Mouse (Mus musculus) testis, postnatal 10 days (tissue): ENCODE data around the gene Mllt6.

ENCODE experiments used
- DNase-seq: peaks from one replicate; pipeline ENCODE4 v3.0.0; 2021; ENCODE audit warnings: low spot score

Gene Mllt6

GRCm38 (mm10) chr11:97668160-97668559 is 4.9 kb downstream of the Mllt6 start:
- DNase-seq, result no peak

- DNase-seq, result peak; percentile 86
Measured at GRCm38 (mm10) chr11:97669268-97669667, 6.1 kb downstream of the Mllt6 start.

DNA sequence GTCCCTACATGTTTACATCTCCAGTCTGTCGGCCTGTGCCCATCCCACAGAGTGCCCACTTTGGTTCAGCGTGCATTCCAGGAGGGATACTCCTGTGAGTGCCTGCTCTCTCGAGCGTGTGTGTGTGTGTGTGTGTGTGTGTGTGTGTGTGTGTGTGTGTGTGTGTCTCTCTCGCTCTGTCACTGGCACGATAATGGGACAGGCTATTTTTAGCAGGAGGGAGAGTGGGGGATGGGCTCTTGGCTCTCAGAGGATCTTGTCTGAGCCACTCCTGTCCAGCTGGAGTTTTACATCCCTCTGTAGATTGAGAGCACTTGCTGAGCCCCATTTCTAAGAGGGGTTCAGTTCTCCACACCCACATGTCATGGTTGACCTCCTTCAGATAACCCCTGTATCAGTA is 6.6 kb downstream of the Mllt6 start:
- DNase-seq, result peak; percentile 85

GRCm38 (mm10) chr11:97670234-97671176 is 7.3 kb downstream of the Mllt6 start:
- DNase-seq, result peak; percentile 58

DNA sequence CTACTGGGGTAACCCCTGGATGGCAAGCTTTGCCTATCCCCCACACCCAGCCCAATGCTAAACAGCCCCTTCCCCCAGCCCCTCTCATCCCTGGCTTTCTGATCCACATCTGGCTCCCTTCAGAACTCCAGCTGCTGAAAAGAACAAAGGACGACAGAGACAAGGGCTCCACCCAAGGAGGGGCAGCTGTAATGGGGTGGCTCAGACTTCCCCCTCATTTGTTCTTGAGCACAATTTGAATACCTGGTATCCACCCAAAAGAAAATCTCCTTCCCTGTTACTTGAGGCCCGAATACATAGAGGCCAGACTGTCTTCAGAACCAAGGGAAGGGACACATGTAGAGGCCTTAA is 7.9 kb downstream of the Mllt6 start:
- no peak for DNase-seq

GRCm38 (mm10) chr11:97673148-97673547 is 9.9 kb downstream of the Mllt6 start:
- no peak for DNase-seq

DNA sequence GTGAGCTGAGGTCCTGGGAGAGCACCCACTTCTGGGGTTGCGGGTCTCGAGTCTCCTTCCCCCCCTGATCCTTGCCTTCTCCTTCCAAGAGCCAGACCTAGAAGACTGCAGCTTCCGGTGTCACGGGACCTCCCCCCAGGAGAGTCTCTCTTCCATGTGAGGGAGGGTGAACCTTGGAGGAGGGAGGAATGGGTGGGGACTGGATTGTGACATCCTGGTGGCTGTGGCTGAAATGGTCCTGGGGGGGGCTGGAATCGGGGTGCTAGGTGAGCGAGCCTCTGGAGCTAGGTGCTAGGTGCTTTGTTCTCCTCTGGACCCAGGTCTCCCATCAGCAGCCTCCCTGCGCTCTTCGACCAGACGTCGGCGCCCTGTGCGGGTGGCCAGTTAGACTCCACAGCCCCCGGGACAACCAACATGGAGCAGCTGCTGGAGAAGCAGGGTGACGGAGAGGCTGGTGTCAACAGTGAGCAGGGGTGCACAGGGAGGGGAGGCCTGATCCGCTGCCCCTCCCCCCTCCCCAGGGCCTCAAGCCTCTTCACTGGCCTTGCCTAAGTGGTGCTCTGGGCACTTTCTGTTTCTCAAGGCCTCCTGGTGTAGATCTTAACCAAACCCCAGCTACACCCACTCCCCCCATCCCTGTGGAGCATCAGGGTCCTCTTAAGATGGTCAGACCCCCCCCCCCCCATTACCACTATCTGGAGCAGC is 13.0 kb downstream of the Mllt6 start:
- no peak for DNase-seq

GRCm38 (mm10) chr11:97677381-97677780 is 14.2 kb downstream of the Mllt6 start:
- no peak for DNase-seq

DNA sequence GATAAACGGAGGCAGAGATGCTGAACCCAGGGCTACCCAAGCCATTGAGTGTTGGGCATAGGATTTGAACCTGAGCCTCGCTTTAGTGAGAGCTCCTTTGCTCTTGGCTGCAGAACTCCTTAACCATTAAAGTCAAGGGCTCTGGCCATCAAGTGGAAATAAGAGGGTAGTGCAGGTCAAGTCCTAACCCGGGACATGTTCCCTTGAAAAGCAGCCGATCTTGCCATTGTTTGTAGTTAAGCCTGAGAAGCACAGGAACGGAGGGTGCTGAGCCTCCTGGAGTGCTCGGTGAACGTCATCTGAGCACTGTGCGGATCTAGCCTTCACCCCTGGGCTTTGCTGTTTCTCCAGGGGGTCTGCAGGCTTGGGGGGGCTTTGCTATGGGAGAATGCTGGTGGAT is 14.6 kb downstream of the Mllt6 start:
- DNase-seq, result no peak

- no peak for DNase-seq
Measured at GRCm38 (mm10) chr11:97678301-97678700, 15.1 kb downstream of the Mllt6 start.

DNA sequence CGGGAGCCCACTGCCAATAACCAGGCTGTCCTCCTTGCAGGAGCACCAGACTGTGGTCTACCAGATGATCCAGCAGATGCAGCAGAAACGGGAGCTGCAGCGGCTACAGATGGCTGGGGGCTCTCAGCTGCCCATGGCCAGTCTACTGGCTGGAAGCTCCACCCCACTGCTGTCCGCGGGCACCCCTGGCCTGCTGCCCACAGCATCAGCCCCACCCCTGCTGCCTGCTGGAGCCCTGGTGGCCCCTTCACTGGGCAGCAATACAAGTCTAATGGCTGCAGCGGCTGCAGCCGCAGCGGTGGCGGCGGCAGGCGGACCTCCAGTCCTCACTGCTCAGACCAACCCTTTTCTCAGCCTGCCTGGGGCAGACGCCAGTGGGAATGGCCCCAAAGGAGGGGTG is 17.2 kb downstream of the Mllt6 start:
- no peak for DNase-seq

DNA sequence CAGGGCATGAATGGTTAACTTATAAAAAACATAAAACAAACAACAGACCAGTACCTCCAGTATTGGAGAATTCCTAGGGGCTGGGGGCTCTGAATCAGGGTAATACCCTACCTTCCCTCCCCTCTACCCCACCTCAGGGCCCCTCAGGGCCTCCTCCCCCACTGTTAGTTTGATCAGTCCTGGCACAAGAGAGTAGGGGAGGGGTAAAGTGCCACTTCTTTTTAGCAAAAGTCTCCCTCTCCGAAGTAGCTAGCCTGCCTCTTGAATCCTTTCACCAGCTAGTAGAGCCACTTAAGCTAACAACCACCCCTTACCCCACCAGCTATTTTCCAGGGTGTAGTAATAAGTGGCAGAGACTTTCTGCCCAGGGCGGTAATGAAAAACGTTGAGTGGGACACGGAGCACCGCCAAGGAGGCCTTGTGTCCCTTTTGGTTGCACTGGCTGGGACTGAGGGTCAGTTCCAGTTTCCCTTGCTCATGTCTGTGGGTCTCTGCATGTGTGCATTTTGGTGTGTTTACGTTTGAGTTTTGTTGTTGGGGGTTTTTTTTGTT is 19.4 kb downstream of the Mllt6 start:
- no peak for DNase-seq

- no peak for DNase-seq
Measured at GRCm38 (mm10) chr11:97684063-97684680, 21.0 kb downstream of the Mllt6 start.

GRCm38 (mm10) chr11:97684766-97685165 is 21.6 kb downstream of the Mllt6 start:
- DNase-seq, result no peak

DNA sequence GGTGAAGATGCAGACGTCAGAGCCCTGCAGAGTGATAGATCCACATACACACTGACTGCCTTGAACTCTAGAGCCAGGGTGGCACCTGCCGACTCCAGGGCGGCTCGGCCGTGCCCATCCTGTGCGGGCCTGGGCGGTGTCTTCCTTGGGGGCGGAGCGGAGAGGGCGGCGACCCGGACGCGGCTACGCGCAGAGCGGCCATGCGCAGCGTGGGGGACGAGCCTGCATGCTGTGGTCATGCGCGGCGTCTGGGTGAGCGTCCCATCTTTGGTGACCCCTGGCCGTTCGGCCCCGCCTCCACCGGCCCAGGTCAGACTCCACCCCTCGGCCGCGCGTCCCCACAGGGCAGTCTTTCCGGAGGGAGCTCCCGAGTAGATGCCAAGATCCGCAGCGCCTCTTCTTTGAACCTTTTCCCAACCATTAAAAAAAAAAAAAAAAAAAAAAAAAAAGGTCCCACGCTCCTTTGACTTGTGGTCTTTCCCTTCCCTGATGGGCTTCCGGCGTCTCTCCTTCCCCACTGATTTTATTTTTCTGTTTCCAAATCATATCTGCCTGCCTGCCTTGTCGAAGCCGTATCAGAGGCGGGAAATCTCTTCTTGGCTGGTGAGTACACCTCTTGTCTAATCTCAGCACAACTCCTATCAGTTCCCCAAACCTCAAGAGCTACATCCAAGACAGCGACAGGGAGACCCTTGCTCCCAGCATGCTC is 22.6 kb downstream of the Mllt6 start, which contains the start of gene Cisd3:
Gene Cisd3 (plus strand): TSS at position 214 of the 709 bp plus-strand sequence.
- DNase-seq, result peak; percentile 92

DNA sequence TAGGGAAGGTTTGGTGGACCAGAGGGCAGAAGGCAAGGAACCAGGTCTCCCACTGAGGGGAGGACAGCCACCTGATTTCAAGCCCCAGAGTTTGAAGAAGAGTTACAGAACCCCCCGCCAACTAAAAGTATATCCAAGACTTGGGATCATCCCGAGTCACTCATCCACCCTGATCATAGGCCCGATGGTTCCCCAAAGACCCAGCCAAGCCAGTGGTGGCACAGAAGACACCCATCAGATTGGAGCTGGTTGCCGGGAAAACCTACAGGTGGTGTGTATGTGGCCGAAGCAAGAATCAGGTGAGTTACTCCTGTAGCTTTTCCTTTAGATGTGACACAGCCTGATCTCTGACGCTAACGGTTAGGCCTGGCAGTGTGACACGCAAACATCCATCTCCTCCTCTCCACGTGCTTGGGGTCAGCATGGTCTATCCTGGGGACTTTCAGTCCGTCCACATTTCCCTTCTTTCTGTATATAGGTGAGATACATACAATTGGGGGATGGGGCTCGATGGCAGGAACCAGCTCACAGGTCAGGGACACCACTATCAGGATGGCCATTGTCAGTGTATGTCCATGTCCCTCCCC is 23.2 kb downstream of the Mllt6 start:
- no peak for DNase-seq

DNA sequence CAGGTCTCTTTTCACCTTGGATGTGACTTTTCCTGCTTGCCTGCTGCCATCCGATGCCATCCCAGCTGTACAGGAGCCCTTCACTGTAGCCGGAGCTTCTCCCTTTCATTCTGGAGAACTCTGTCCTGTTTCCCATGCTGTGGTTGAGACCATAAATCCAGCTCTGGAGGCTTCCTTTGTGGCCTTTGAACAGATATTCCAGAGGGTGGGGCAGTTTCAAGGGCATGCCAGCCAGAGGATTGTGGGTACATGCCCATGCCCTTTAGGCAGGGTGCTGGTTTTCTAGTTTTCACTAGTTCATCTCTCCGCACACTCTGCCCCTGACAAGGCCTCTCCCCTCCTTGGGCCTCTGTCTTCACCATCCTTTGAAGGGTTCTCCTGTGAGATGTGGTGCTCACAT is 23.8 kb downstream of the Mllt6 start:
- no peak for DNase-seq

DNA sequence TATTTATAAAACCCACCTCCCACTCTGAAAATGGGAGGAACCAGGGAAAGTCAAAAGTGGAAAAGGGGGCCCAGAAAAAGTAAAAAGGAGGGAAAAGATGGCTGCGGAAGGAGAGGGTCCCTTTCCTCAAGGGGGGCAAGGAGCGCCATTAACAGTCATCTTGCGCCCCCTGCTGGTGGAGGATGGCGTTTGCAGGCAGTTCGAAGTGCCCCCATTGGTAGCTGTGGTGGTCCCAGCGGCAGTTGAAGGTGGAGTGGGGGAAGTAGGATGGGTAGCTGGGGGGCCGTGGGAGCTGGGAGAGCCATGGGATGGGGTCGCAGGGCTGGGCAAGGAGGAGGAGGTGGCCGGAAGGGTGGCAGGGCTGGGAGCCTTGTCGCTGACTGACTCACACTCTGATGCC is 26.6 kb downstream of the Mllt6 start:
- peak; percentile 86 for DNase-seq

DNA sequence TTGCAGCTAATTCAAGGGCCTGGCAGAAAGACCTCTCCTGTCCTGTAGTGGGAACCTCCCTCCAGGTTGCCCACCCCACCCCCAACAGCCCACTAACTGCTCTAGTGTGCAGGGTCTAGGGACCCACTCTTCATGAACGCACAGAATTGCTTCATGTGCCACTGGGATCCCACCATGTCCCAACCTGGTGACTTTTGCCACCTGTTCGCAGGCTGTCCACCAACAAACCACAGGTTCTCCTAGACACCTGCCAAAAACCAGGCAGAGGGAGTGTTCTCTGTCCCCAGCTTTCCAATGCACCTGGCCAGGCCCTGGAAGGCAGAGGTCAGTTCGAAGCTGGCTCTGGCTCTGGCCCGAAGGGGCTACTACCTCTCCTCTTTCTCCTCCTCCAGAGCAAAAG is 31.2 kb downstream of the Mllt6 start:
- no peak for DNase-seq

DNA sequence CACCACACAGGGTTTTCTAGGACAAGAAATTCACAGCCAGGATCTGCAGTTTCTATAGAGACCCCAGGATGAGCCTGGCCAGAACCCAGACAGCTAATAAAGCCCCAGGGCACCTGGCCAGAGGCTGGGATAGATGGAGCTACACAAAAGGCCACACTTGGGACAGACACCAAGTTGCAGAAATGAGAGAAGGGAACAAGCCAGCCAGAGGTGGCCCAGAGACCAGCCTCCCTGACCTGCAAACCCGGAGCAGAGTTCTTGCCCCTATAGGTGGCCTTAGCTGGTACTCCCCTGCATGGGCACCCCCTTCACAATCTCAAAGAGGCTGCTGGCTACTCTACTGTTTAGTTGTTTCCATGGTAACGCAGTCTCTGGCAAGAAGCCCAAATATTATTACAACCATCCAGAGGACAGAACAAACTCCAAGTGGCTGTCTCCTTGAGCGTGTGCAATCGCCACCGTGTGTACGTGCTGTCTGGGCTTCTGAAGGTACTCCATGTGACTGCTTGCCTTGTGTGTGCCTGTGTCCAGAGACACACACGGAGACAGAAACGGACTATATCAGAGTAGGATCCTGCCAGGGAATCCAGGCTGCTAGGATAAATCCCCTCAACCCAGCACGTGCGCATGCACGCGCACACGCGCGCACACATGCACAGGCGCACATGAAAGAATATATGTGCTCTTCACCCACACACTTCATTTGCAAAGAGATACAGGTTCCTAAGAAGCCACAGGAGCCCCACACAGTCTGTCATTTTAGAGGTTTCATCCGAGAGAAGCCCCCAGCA is 31.9 kb downstream of the Mllt6 start:
- peak; percentile 68 for DNase-seq
